ENCODE assay signal across 9 mouse cellular contexts in the genomic region with DNA sequence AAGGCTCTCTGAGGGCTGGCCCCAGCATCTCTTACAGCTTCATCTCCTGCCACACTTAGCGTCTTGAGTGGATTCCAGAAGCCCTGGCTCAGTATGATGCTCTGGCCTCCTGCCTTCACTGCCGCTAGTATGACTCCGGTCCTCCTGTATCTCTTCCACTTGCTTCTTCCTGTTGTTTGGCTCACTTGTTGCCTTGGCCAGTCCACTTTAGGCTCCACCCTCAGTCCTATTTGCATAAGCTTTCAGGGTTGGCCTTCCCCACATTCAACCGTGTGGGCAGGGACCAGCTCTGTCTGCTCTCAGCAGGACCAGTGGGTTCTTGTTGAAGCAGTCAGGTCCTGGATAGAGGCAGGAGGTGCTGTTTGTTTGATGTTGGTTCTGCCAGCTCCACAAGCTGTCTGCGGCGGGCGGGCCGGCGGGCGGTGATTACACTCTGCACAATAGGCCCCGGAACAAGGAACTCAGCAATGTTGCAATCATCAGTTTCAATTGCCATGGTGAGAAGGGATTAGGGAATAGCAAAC.
A peak's percentile ranks its signal among the peaks of the same experiment; 100 is the strongest.
DNase-seq lines count a peak whose midpoint lies in the region; ATAC-seq lines count a peak whose summit lies in the region.
"Had no signal": no experiment of that assay in that cellular context is flagged by ENCODE, and none has a peak within 500 bp of the region (broad histone marks: within the 10 kb centered on the region; RNA-seq: fewer than 3 reads in every experiment).

No protein-coding gene starts in this region.

- no peaks in the 10 kb centered on the region for H3K9me3 ChIP-seq in forebrain, embryonic 13.5 days (replicated peaks)
- H3K9me3 ChIP-seq: limb, embryonic 15.5 days had no signal

- H3K9ac ChIP-seq in forebrain, embryonic 13.5 days, result no peak overlapping the region
- H3K9ac ChIP-seq: limb, embryonic 15.5 days had no signal

- H3K36me3 ChIP-seq in forebrain, embryonic 13.5 days (ENCODE audit: poor library complexity, severe bottlenecking), result no peaks in the 10 kb centered on the region
- H3K36me3 ChIP-seq: limb, embryonic 15.5 days had no signal

- peak overlapping the region; percentile 47 for H3K4me2 ChIP-seq in forebrain, embryonic 13.5 days
- H3K4me2 ChIP-seq: limb, embryonic 15.5 days had no signal

- 0% methylated on average over 11 of the region's 11 CpGs for WGBS in forebrain, embryonic 13.5 days

- peaks cover 9% of the 10 kb centered on the region; the same call in 1 of the 2 replicates for H3K27me3 ChIP-seq in forebrain, embryonic 13.5 days
- H3K27me3 ChIP-seq: limb, embryonic 15.5 days had no signal

- peaks cover 45% of the 10 kb centered on the region for H3K4me1 ChIP-seq in forebrain, embryonic 13.5 days

- peak; percentile 82 for ATAC-seq in forebrain, embryonic 13.5 days

- 0 out of 2 replicates have a peak overlapping the region, but pooled peaks have one; percentile 9 for H3K4me3 ChIP-seq in forebrain, embryonic 13.5 days
- H3K4me3 ChIP-seq: limb, embryonic 15.5 days had no signal

- peak overlapping the region; percentile 78 for H3K27ac ChIP-seq in forebrain, embryonic 13.5 days
- H3K27ac ChIP-seq: limb, embryonic 15.5 days had no signal

- DNase-seq in testis, postnatal 14 days (ENCODE audit: low spot score), result peak; percentile 31
- no peak for DNase-seq in testis, postnatal 10 days (ENCODE audit: low spot score)
- peak; percentile 23 to 29 for DNase-seq in heart, postnatal 14 days
- DNase-seq in kidney, postnatal 36 days, result peak; percentile 26 to 41
- DNase-seq in lung, postnatal 10 days, result peak; percentile 57
- DNase-seq in retina, postnatal 7 days (ENCODE audit: low read depth, low spot score), result peak; percentile 24
- DNase-seq in right cerebral cortex, adult 18-20 months, result no peak

- intact Hi-C loops in heart, postnatal 14 days (cut with DNase I), result no loop called here

Comparison
In these comparisons a context has a peak if more than half of its experiments do, and no peak if none do; other contexts are left out.
1. DNase-seq: peak in testis, postnatal 14 days (single experiment), heart, postnatal 14 days (2 of 2), kidney, postnatal 36 days (2 of 2), lung, postnatal 10 days (single experiment) and retina, postnatal 7 days (single experiment); none in testis, postnatal 10 days (single experiment) and right cerebral cortex, adult 18-20 months (single experiment).